Mouse (Mus musculus) gastrocnemius, adult 2 months (tissue): ENCODE data around the gene Spaca9. TPM values are rescaled to one million over a fixed set of nuclear protein-coding genes. Genes with fewer than 3 reads are reported as not detected.
A peak's percentile ranks its signal among the peaks of the same experiment; 100 is the strongest.

ENCODE experiments used
- DNase-seq: peaks from one replicate; pipeline ENCODE4 v3.0.0; 2022
- H3K27ac ChIP-seq: fragments of 200-600 bp; 2 replicates; pipeline ENCODE4 v1.8.1; 2022; ENCODE audit warnings: mild to moderate bottlenecking
- H3K4me3 ChIP-seq: fragments of 200-600 bp; 2 replicates; pipeline ENCODE4 v1.8.1; 2022; ENCODE audit warnings: mild to moderate bottlenecking, moderate library complexity
- CTCF ChIP-seq: fragments of 200-600 bp; IDR thresholded peaks from 2 replicates; pipeline ENCODE4 v1.8.1; 2022; ENCODE audit warnings: antibody characterized with exemption, mild to moderate bottlenecking, moderate library complexity
- intact Hi-C: fragments of 180-260 bp; cut with DNase I; formaldehyde crosslinking; loops from one replicate; pipeline ENCODE4 v1.15.1; 2025
- total RNA-seq, 2 experiments: library from RNA; stranded (reverse); gene quantifications; 2 replicates each; pipeline ENCODE4 v1.2.3; 2021

Spaca9 gene
- total RNA-seq, 2 experiments from 2014 or later: not detected

DNA sequence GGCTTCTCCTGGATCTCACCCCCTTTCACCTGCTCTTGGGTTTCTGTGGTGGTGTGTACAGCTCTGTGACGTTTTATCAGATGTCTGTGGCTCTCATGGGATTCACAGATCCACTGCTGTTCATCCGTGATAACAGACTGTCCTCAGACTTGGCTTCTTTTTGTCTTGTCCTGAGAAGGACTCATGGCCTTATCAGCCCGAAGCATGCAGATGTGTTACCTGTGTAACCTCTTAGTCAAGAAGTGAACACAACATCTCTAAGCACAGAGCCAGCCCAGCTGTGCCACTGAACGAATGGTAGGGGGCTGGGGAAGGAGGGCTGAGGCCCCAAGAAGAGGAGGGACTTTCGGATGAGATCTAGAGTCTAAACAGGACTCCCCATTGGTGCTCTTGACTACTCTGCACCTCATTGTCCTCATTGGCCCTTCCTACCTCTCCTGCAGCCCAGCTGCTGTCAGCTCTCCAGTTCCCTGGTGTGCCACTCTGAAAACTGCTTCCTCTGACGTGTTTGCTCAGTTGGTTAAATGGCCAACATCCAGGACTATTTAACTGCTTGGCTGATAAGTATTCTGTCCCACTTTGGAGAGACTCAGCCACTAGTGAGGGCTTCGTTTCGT, 2.2 kb upstream of the Spaca9 start:
- no peak for TF ChIP-seq CTCF
- intact Hi-C loops: no loop called here
- H3K27ac ChIP-seq: no peak overlapping the region
- DNase-seq: no peak
- no peak overlapping the region for H3K4me3 ChIP-seq

- no peak for DNase-seq
- H3K27ac ChIP-seq: no peak overlapping the region
- no peak for TF ChIP-seq CTCF
- intact Hi-C loops: no loop called here
- no peak overlapping the region for H3K4me3 ChIP-seq
Observed at GRCm38 (mm10) chr2:28698566-28698965, 961 bp downstream of the Spaca9 start.

- TF ChIP-seq CTCF: no peak
- no peak overlapping the region for H3K27ac ChIP-seq
- intact Hi-C loops: no loop called here
- DNase-seq: no peak
- H3K4me3 ChIP-seq: no peak overlapping the region
Observed at GRCm38 (mm10) chr2:28692692-28693091, 6.8 kb downstream of the Spaca9 start.

GRCm38 (mm10) chr2:28688431-28688830, 11.1 kb downstream of the Spaca9 start:
- DNase-seq: peak; percentile 32
- Histone ChIP-seq H3K4me3 (no peak overlapping the region), H3K27ac (no peak overlapping the region)
- intact Hi-C loops: no loop called here
- peak; percentile 54 for TF ChIP-seq CTCF

- TF ChIP-seq CTCF: no peak
- DNase-seq: no peak
- no peak overlapping the region for H3K27ac ChIP-seq
- H3K4me3 ChIP-seq: no peak overlapping the region
- intact Hi-C loops: no loop called here
Observed at GRCm38 (mm10) chr2:28685895-28686294, 13.6 kb downstream of the Spaca9 start.

GRCm38 (mm10) chr2:28681718-28682117, 17.8 kb downstream of the Spaca9 start:
- DNase-seq: peak; percentile 48
- Histone ChIP-seq H3K4me3 (no peak overlapping the region), H3K27ac (no peak overlapping the region)
- TF ChIP-seq CTCF: no peak
- intact Hi-C loops: no loop called here

GRCm38 (mm10) chr2:28680710-28681109, 18.8 kb downstream of the Spaca9 start:
- TF ChIP-seq CTCF: peak; percentile 64
- H3K27ac ChIP-seq: no peak overlapping the region
- intact Hi-C loops: no loop called here
- no peak overlapping the region for H3K4me3 ChIP-seq
- no peak for DNase-seq

DNA sequence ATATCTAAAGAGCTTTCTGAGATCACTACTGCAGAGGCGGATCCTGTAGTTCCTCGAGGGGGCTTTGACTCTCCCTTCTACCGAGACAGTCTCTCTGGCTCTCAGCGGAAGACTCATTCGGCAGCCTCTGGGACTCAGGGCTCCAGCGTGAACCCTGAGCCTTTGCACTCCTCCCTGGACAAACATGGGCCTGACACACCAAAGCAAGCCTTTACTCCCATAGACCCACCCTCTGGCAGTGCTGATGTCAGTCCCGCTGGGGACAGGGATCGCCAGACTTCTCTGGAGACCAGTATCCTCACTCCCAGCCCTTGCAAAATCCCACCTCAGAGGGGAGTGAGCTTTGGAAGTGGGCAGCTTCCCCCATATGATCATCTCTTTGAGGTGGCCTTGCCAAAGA, 23.5 kb downstream of the Spaca9 start:
- Histone ChIP-seq H3K27ac (no peak overlapping the region), H3K4me3 (no peak overlapping the region)
- no peak for DNase-seq
- TF ChIP-seq CTCF: no peak
- intact Hi-C loops: no loop called here

- no peak overlapping the region for H3K27ac ChIP-seq
- intact Hi-C loops: no loop called here
- no peak for DNase-seq
- H3K4me3 ChIP-seq: no peak overlapping the region
- TF ChIP-seq CTCF: no peak
Observed at GRCm38 (mm10) chr2:28671438-28671837, 28.1 kb downstream of the Spaca9 start.

DNA sequence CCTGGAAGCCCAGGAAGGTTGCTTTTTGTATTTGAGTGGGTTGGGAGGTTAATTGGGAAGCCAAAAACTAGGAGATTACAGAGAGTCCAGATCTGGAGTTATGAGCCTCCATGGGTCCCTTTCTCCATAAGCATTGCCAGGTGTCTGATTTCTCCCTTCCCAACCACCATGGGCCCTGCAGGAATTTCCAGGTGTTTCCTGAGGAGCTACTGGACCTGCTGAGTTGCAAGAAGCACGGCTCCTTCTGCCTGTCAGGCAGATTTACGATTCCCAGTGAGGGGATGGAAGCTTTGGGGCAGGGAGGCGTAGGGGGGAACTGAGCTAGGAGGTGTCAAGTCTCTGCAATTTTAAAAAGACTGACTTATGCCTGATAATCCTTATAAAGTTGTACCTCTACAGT, 33.7 kb downstream of the Spaca9 start:
- TF ChIP-seq CTCF: no peak
- DNase-seq: no peak

GRCm38 (mm10) chr2:28662891-28663290, 36.6 kb downstream of the Spaca9 start:
- no peak for TF ChIP-seq CTCF
- DNase-seq: no peak
- intact Hi-C loops: no loop called here
- no peak overlapping the region for H3K4me3 ChIP-seq
- H3K27ac ChIP-seq: no peak overlapping the region

More for the DNA sequence above, 33.7 kb downstream of the Spaca9 start:
- Histone ChIP-seq H3K27ac (no peak overlapping the region), H3K4me3 (no peak overlapping the region)
- intact Hi-C loops: no loop called here

GRCm38 (mm10) chr2:28656216-28656615, 43.3 kb downstream of the Spaca9 start:
- no peak for DNase-seq
- intact Hi-C loops: no loop called here
- Histone ChIP-seq H3K4me3 (no peak overlapping the region), H3K27ac (no peak overlapping the region)
- TF ChIP-seq CTCF: no peak

- DNase-seq: no peak
- no peak overlapping the region for H3K4me3 ChIP-seq
- TF ChIP-seq CTCF: peak; percentile 57
- intact Hi-C loops: no loop called here
- H3K27ac ChIP-seq: no peak overlapping the region
Observed at GRCm38 (mm10) chr2:28654295-28654694, 45.2 kb downstream of the Spaca9 start.

DNA sequence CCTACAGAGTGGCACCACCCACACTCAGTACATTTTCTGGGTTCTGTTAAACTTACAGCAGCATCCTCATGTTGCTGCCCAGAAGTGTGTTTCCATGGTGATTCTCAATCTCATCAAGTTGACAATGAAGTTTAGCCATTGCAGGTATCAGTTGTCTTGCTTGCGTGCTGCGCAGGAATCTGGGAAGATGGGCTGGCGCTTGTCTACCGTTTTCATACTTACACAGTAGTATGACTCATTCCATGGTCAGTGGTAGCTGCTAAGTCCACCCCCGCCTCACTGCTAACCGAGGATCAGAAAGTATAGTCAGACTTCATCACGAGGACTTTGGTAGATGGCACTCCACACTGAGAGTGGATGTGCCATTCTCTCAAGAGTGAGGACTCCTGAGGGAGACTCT, 46.2 kb downstream of the Spaca9 start:
- TF ChIP-seq CTCF: no peak
- no peak overlapping the region for H3K27ac ChIP-seq
- intact Hi-C loops: no loop called here
- DNase-seq: no peak
- no peak overlapping the region for H3K4me3 ChIP-seq
